Mouse (Mus musculus): ENCODE data around the gene Spred2.

DNA sequence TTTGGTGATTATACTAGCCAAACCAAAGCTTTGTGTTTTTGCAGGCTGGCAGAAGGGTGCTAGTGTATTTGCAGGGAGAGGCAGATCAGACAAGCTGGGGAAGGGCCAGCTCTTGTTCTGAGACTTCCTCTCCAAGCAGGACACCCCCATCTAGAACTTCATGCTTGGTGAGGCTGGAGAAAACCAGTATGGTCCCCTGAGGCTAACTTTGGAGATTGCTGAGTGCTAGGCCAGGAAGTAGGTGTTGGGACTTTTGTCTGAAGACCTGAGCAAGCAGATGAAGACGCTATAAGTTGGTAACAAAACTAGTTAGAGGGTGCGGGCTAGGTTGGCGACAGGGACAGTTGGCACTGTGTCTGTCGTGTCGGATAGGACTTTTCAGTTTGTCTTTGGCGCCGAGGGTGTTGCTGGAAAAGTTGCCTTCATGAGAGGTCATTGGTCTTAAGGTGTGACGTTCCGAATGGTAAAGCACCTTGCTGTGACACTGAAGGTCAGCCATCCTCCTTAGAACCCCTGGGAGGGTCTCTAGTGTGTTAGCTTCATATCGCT, 14.4 kb downstream of the Spred2 start:
- TF ChIP-seq CTCF (IDR thresholded peaks at IDR 0.05; ENCODE audit: borderline replicate concordance, control insufficient read depth, extremely low read depth, insufficient read depth, low read length, poor library complexity) (no peak), POLR2A (IDR thresholded peaks at IDR 0.05; ENCODE audit: control insufficient read depth, extremely low read depth, insufficient read depth, low read length, poor library complexity) (no peak)

Data from thymus, adult 2 months (tissue).